Mouse (Mus musculus): ENCODE results near the gene Dbi.

Dbi gene

DNA sequence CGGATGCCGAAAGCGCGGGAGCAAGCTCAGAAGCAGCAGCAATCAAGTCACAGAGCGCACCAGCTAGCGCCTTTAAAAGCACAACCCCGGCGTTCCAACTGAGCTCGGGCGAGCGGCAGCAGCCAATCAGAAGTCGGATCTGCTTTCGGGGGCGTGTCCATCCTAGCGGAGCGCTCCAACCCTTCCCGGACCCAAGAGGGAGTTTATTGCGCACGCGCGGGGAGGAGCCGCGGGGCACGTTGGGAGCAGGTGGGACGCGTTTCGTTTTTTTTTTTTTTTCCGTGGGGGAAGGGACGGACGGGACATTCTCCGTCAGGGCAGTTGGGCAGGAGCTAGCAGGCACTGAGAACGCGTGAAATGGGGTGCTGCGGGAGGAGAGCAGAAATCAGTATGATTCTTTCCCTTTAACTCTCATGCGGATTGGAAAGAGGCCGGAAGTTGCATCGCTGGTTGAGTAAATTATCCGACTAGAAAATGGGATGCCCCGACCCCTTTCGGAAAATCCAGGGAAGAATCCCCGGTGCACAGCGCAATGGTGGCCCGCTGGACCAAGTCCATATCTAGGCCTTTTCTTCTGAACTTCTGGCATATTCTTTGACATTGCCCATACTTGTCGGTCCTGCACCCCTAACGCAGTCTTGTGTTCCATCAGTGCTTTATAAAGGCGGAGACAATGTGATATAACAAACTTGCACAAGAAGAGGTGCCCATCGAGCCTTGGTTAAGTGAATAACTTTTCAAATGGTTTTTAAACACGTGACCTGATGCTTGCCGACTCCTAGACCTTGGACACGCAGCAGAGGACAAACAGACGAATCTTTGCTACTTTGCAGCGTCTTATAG, at the start of gene Dbi, which contains the start of gene 3110009E18Rik:
Gene Dbi, minus strand, starts transcription at position 110 of the 843 bp plus-strand sequence.
Gene 3110009E18Rik, plus strand, starts transcription at position 219 of the 843 bp plus-strand sequence.
- peak; percentile 96 to 97 for DNase-seq (ENCODE audit: low spot score in 2 of 2)

DNA sequence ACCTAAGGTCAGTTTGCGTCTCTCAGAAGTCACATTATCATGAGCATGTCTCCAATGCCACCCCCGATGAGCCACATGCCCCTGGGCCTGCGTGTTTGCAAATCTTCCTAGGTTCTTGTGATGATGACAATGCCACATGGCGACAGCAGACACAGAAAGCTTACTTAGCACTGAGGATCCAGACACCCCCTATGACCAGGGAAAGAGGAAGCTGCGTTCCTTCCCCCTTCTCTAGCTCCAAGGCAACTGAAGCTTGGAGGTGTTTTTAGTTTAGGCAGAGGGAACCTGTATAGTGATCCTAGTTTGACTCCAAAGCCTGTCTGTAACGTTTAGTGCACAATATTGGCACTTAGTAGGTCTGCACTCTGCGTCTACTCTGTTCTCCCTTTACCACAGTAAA, 49.4 kb upstream of the Dbi start:
- no peak for DNase-seq (ENCODE audit: low spot score in 2 of 2)

DNA sequence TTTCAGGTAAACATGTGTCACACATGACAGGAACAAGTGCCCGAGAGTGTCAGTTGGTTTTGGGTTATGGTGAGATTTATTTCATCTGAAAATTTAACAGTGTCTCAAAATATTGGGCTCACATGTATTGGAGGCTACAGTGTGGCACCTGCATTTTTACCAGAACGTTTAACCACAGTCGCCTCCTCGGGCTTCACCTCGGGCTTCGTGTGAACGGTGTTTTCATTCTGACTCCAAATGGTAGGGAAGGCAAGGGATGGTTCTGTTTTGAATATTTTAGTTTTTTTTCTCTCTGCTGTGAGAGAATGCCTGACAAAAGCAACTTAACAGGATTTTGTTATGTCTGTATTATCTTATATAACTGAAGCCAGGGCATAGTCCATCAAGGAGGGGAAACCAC, 47.8 kb upstream of the Dbi start:
- DNase-seq (ENCODE audit: low spot score in 2 of 2): no peak

DNA sequence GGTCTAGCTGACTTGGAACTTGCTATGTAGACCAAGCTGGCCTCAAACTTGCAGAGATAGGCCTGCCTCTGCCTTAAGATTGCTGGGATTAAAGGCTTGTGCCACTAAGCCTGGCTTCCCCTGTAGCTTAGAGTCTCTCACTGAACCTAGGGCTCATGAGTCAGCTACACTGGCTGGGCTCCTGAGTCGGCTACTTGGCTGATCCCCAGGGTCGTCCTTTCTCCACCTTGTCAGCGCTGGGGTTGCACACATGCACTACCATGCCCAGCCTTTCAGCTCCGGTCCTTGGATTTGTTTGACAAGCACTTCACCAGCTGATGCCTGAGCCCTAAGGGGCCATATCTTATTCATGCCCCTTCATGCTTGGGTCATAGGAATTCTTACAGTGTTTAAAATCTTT, 47.1 kb upstream of the Dbi start:
- no peak for DNase-seq (ENCODE audit: low spot score in 2 of 2)

DNA sequence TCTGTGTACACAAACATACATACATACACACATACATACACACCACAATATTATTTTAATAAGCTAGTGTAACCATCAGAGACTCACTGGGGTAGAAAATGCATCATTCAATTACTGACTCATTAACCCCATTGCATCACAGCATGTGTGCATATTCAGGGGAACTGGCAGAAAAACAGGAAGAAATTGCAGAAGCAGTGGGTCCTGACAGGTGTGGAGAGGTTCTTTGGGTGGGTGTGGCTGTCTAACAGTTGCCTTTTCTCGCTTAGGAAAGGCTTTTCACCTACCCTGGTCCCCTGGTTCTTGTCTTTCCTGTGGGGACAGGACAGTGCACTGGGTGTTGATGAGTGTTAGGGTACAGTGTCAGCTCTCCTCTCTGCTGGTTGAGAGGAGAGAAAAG, 41.7 kb upstream of the Dbi start:
- no peak for DNase-seq (ENCODE audit: low spot score in 2 of 2)

DNA sequence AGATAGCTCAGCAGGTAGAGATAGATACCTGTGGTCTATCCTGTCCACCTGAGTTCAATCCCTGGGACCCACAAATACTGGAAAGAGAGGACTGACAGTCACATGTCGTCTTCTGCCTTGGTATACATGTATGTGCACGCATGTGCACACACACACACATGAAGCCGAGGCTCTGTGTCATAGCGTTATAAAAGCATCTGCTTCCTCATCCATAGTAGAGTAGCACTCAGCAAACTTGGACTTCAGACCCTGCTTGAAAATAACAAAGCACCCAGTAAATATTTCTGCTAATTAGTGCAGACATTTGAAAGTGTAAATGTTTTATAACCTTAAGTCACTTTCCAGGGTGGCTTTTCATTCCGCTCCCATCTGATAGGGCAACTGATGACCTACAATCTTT, 40.6 kb upstream of the Dbi start:
- DNase-seq (ENCODE audit: low spot score in 2 of 2): no peak

DNA sequence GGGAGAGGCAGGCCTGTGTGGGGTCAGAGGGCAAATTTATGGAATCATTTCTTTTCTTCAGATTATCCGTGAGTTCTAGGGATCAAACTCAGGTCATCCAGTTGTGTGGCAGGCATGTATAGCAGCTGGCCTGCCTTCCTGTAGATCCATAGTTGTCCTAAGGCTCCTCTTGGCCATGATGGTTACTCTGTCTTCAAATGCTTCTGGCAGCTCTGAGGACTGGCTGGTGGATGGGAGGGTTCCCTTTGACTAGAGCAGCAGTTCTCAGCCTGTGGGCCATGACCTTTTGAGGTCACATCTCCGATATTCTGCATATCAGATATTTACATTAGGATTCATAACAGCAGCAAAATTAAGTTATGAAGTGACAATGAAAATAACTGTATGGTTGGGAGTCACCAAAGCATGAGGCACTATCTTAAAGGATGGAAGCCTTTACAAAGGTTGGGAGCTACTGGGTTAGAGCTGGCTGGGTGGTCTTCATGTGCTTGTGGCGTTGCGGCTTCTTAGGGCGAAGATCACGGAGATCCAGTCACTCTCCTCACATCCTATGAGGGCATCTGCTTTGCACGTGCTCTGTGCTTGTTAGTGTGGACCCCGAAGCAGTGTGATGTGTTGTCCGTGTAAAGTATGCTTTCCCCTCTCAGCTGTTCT, 37.7 kb upstream of the Dbi start:
- no peak for DNase-seq (ENCODE audit: low spot score in 2 of 2)

DNA sequence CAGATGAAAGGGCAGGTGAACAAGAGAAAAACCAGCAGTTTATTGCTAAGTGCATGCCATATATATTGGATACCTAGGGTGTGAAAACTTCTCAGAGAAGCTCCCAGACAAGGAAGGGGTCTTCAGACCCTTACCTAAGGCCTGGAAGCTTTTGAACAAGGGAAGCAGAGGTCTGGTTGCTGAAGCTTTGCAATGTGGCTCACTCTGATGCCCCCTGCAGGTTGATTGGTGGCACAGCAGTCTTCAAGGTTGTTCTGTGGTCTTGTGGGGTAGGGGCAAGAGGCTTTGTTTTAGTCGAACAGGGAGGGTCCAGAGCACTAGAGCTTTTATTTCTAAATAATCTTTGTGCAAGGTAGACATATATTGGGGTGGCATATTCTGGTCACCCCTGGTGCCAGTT, 34.4 kb upstream of the Dbi start:
- no peak for DNase-seq (ENCODE audit: low spot score in 2 of 2)

DNA sequence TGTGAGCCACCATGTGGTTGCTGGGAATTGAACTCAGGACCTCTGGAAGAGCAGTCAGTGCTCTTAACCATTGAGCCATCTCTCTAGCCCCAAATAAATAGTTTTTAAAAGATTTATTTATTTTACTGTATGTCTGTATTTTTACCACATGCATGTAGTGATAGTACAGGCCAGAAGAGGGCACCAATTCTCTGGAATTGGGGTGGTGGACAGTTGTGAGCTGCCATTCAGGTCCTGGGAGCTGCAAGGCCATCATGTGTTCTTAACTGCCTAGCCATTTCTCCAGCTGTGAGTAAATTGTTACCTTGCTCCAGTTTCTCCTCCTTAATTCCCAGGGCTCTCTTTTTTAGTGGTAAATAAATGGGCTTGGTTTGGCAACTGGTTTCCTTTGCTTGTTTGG, 33.4 kb upstream of the Dbi start:
- no peak for DNase-seq (ENCODE audit: low spot score in 2 of 2)

DNA sequence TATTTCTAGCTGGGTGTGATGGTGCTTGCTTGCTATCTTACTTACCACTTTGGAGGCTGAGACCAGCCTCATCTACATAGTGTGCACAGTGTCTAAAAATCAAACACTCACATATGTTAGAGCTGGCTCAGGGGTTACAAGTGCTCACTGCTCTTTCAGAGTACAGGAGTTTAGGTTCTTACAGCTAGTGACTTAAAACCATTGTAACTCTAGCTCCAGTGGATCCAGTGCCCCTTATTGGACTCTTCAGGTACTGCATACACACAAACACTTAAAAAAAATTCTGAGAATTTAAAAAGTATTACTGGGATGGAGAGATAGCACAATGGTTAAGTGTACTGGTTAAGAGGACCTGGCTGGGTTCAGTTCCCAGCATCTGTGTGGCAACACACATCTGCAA, 26.1 kb upstream of the Dbi start:
- DNase-seq (ENCODE audit: low spot score in 2 of 2): no peak

DNA sequence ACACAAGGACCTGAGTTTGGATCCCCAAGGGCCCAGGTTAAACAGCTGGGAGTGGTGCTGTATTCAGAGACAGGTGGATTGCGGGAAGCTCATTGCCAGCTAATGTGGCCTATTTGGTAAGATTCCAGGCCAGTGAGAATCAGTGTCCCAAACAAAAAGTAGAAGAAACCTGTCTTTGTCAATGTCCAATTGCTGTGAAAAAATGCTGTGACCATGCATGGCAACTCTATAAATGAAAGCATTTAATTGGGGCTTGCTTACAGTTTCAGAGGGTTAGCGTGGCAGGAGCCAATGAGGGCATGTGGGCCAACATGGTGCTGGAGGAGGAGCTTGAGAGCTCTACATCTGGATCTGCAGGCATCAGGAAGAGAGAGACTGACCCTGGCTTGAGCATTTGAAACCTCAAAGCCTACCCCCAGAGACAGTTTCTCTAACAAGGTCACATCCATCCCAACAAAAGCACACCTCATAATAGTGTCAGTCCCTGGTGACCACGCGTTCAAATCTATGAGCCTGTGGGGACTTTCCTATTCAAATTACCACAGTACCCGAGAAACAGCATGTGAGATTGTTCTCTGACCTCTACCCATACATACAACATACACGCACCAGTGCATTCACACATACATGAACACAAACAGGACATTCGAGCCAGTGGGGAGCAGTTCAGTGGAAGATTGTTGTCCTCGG, 24.8 kb upstream of the Dbi start:
- no peak for DNase-seq (ENCODE audit: low spot score in 2 of 2)

DNA sequence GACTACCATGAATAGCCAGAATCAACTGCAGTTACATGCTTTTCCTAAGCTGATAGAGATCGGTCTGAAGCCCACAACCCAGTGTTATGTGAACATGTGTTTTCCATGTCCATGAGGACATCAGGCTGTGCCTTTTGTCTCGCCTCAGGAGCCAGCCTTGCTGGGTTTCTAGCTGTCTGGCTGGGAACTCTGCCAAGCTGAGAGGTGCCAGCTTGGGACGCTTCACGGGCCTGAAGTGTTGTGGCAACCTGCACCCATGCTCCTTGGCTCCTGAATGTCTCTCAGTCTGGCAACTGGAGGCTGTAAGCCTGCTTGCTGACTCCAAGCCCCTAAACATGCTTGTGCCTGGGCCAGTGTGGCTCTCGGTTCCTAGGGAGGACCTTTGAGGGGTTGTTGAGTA, 21.7 kb upstream of the Dbi start:
- no peak for DNase-seq (ENCODE audit: low spot score in 2 of 2)

DNA sequence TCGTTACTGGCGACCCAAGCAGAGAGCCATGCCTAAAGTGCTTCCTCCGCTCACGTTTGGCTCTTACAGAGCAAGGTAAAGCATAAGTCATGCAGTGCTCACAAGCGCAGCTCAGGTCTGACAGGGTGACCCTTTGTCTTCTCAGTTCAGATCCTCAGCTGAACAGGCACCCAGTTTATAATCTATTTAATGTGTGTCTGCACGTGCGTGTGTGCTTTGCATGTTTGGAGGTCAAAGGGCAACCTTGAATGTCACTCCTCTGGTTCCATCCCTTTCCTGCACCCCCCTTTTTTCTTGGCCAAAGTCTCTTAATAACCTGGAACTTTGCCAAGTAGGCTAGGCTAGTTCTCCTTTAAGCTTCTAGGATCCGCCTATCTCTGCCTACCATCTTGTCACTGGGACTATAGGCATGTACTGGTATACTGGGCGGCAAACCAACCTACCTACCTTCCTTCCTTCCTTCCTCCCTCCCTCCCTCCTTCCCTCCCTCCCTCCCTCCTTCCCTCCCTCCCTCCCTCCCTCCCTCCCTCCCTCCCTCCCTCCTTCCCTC, 19.3 kb upstream of the Dbi start:
- no peak for DNase-seq (ENCODE audit: low spot score in 2 of 2)

DNA sequence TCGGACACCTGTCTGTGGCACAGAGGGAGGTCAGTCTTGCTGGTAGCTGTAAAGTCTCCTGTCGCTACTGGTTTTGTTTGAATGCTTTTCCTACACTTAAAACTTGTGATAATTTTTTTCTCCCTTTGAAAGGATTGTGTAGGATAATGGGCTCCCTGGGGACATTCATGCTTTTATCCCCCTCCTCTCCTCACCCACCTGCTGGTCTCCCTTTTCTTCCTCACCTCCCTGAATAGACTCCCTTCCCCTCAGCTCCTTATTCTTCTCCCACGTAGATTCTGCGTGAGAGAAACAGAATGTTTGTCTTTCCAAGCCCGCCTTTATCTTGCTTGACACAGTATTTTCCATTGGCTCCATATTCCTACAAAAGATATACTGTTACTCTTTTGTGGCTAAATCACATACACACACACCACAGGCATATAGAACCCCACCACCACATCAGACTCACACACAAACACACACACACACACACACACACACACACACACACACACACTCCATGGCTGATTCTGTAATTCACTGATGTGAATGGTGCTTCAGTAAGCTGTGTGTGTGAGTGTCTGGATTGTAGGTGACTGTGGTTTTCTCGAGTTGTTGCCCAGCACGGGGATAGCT, 18.2 kb upstream of the Dbi start:
- no peak for DNase-seq (ENCODE audit: low spot score in 2 of 2)

DNA sequence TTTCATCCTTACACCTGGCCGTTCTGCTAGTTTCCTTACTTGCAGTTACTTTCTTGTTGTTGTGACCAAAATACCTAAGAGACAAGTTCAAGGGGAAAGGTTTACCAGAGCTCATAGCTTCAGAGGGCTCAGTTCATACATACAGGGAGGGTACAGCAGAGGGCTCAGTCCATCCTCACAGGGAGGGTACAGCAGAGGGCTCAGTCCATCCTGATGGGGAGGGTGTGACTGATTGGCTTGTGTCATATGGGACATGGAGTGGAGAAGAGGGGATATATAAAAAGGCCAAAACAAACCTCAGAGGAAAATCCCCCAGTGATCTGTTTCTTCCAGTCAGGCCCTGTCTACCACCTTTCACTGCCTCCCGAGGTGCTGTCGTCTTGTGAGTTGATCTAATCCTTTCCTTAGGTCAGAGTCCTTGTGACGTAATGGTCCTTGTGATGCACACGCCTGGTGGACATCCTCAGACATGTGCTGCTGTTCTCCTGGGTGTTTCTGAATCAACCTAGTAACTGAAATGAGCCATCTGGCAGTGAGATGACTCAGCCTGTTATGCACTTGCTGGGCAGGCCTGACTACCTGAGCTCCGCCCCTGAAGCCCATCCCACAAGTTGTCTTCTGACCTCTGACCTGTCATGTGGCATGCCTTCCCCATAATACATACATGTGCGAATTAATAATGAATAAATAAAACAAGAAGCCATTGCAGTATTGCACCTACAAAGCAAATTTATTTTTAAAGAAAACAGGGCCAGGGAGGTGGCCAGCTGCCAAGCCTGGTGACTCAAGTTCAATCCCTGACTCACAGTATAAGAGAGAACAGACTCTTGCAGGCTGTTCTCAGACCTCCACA, 15.3 kb upstream of the Dbi start:
- DNase-seq (ENCODE audit: low spot score in 2 of 2): no peak

DNA sequence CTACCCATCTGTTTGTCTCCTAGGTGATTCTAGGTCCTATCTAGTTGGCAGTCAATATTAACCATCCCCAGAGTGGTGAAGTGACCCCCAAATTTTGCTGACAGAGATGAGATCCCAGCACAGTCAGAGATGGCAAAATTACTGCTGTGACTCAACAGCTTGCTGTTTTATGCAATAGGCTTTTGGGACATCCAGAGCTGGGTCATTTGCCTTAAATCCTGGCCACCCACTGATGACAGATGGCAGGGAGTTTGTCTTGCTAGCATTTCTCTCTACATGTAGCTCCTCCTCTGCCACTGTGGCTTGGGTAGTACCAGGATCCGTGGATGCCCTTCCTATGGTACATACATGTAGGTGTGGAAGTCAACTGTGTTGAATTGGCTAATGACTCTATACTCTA, 11.5 kb upstream of the Dbi start:
- DNase-seq (ENCODE audit: low spot score in 2 of 2): no peak

DNA sequence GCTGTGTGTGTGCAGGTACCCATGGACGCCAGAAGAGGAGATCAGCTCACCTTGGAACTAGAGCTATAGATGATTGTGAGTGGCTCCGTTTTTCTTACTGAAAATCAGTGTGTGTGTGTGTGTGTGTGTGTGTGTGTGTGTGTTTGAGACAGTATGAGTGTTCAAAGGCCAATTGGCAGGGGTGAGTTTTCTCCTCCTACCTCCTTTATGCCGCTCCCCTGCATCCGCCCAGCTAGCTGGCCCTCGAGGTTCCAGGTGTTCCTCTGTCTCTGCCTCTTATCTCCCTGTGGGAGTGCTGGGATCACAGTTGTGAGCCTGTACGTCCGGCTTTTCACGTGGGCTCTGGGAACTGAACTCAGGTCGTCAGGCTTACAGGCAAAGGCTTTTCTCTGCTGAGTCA, 5.4 kb upstream of the Dbi start:
- DNase-seq (ENCODE audit: low spot score in 2 of 2): no peak

DNA sequence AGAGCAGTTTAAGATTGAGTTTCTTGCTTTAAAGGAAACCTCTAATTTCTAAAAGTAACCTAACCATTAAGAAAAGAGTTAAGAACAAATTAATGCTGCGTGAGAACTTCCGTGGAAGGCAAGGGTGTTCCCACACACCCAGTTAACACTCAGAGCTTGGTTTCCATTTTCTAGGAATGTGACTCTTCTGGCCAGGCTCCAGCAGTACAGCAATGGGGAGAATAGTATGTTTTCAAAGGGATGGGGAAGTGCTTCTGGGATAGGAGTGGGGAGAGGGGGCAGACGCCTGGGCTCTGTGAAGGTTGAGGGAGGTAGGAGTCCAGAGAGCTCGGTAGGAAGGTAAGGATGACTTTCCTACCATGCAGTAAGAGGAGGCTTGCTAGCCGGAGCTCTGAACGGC, 4.6 kb upstream of the Dbi start:
- DNase-seq (ENCODE audit: low spot score in 2 of 2): no peak

DNA sequence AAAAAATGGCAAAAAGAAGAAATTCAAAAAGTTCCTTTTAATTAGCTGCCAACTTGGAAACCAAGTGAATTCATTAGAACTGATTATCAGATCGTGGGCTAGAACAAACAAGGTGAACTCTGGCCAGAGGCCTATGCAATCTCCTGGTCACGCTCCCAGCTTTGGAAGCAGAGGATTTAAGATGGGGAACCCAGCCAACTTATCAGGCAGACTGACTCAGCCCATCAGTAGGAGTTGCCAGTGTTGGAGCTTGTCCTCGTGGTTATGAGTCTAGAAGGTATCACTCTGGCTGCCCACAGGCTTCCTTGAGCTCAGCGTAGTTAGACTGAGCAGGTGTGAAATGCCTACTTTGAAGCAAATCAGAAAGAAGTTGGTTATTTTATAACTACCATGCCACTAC, 4.0 kb upstream of the Dbi start:
- no peak for DNase-seq (ENCODE audit: low spot score in 2 of 2)

DNA sequence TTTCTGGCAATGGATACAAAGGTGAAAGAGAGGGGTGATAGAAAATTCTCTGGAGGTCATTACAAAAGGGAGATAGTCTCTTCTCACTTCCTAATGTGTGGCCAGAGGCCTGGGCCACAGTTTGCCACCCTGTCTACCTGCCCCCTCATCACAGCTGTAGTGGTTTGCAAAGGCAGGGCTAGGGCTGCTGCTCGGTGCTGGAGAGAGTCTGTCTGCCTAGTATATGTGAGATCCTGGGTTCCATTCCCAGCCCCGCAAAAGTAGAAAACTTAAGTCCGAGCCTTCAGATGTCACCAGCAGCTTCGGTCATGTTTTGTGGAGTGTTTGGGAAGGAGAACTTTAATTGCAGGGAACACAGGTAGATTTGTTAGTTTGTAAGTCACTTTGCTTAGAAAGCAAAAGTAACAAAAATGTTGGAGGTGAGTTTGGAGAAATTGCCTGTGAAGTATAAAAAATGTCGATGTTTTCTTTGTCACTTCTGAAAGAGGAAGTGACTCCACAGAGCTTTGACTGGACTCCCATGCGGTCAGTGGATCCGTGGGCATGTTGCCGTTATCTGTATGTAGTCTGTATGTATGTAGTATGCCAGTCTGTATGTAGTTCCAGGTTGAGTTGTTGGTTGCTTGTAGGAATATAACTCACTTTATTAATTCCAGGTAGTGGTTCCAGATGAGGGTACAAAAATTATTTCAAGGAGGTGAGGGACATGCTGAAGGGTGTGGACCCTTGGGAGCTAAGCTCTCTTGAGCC, 1.9 kb upstream of the Dbi start:
- DNase-seq (ENCODE audit: low spot score in 2 of 2): no peak
